Mouse (Mus musculus) midbrain, embryonic 14.5 days (tissue): ENCODE measurements at regions not wholly inside any gene's neighbourhood (a gene's known extent, or its start where the extent isn't known, plus 50 kb on each side); places are given as distances from the start of the nearest gene placed in this dataset.

Source experiments
- ATAC-seq: fragments of 200-750 bp; cut with Nextera tagmentation; 2 replicates; pipeline ENCODE4 v1.8.0; 2017; ENCODE audit warnings: moderate number of reproducible peaks, moderate library complexity; ENCODE audit not compliant: low FRiP score, low TSS enrichment
- DNase-seq: peaks from one replicate; pipeline ENCODE4 v3.0.0-alpha.2; 2015
- H3K27ac ChIP-seq: fragments of 300-500 bp; sonication (generic); replicated peaks from 2 replicates; pipeline ENCODE4 v1.5.1; 2014; ENCODE audit warnings: mild to moderate bottlenecking, low read depth, low read length, moderate library complexity
- H3K27me3 ChIP-seq: fragments of 300-500 bp; sonication (generic); 2 replicates; pipeline ENCODE4 v1.6.1; 2014; ENCODE audit warnings: low read length, control low read depth, mixed read lengths; ENCODE audit not compliant: control insufficient read depth, insufficient read depth
- H3K36me3 ChIP-seq: fragments of 300-500 bp; sonication (generic); 2 replicates; pipeline ENCODE4 v1.6.1; 2014; ENCODE audit warnings: low read length, control low read depth; ENCODE audit not compliant: control insufficient read depth, insufficient read depth
- H3K4me1 ChIP-seq: fragments of 300-500 bp; sonication (generic); 2 replicates; pipeline ENCODE4 v1.6.1; 2014; ENCODE audit warnings: mild to moderate bottlenecking, antibody characterized with exemption, low read length, control low read depth; ENCODE audit not compliant: control insufficient read depth, insufficient read depth
- H3K4me2 ChIP-seq: fragments of 300-500 bp; sonication (generic); 2 replicates; pipeline ENCODE4 v1.6.1; 2014; ENCODE audit warnings: mild to moderate bottlenecking, low read length, moderate library complexity
- H3K4me3 ChIP-seq: fragments of 300-500 bp; sonication (generic); replicated peaks from 2 replicates; pipeline ENCODE4 v1.5.1; 2014; ENCODE audit warnings: low read depth, low read length
- H3K9ac ChIP-seq: fragments of 300-500 bp; sonication (generic); replicated peaks from 2 replicates; pipeline ENCODE4 v1.6.1; 2014; ENCODE audit warnings: mild to moderate bottlenecking, low read length, moderate library complexity
- H3K9me3 ChIP-seq: fragments of 300-500 bp; sonication (generic); 2 replicates; pipeline ENCODE4 v1.6.1; 2016; ENCODE audit warnings: low read length, control low read depth, mixed read lengths; ENCODE audit not compliant: control insufficient read depth
- WGBS: fragments of 180-500 bp; shearing (Covaris S2); extraction: QIAGEN DNeasy Blood & Tissue Kit; methylation state at CpG from one replicate; pipeline ENCODE4 v1.1.7; 2014; 5-methylcytosine and 5-hydroxymethylcytosine counted together

DNA sequence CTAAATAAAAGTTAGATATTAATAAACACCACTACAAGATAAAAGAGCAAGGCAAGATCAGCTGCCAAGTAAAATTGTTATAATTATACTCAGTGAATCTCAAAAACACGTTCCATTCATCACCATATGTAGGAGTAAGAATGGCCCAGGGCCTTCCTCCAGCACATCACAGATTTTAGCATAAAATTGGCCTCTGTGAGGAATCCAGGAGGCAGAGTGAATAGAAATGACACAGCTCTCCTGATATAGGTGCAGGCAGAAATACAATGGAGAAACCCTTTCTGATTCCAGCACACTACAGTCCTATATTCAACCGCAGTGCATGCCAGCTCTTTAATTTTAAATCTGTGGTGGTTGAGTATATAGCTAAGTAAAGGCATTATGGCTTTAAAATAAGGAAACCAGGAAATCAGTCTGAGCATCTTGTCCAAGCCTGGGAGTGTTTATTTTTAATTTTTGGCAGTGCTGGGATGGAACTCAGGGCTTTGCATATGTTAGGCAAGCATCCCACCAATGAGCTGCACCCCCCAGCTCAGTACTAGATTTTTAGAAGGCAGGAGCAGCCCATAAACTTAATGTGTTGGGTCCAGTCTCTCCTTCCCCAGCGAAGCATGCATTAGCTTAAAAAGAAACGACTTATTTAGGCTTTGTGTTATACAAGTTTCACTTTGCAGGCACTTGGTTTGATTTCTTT lies 158.3 kb upstream of the Ptprz1 start:
- no peak overlapping the region for H3K4me3 ChIP-seq
- ATAC-seq, result no peak
- peak overlapping the region; percentile 52 for H3K27ac ChIP-seq
- no peak for DNase-seq
- peaks cover 19% of the 10 kb centered on the region for H3K4me1 ChIP-seq
- no peaks in the 10 kb centered on the region for H3K27me3 ChIP-seq
- no peaks in the 10 kb centered on the region for H3K36me3 ChIP-seq
- no peaks in the 10 kb centered on the region for H3K9me3 ChIP-seq
- no peak overlapping the region for H3K4me2 ChIP-seq
- 84% methylated on average over 4 of the region's 4 CpGs for WGBS
- no peak overlapping the region for H3K9ac ChIP-seq

DNA sequence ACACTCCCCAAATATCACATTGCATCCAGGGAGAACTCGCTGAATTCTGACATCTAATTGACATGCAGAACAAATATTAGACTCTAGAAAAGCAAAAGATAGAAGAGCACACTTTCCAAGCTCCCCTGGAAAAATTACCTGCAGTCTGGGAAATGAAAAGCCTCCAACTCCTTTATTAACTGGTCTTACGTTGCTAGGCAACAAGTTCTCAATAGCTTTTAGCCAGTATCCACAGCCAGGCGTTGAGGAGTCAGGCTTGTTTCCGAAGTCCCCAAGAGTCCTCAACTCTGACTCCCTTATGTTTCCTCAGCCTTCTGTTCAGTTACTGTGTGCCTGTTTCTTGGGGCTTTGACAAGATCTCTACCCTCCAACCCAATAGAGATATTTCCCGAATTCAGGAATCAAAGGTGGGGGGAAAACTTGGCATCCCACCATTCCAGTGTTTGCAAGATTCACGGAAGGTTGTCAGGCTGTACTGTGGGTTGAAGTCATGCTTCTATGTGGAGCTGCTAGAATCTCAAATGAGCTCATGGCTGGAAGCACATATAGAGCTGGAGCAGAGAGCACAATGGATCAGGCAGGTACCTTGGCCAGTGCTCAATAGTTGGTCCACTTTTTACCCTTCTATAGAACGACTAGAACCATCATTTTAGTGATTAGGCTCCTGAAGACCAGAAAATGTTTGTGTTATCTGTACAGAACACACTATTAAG lies 159.0 kb upstream of the Ptprz1 start:
- no peaks in the 10 kb centered on the region for H3K27me3 ChIP-seq
- H3K27ac ChIP-seq, result peak overlapping the region; percentile 52
- ATAC-seq, result no peak; the same call in 1 of the 2 replicates
- DNase-seq, result peak; percentile 79
- no peak overlapping the region for H3K9ac ChIP-seq
- no peak overlapping the region for H3K4me3 ChIP-seq
- H3K9me3 ChIP-seq, result no peaks in the 10 kb centered on the region
- H3K4me2 ChIP-seq, result peak overlapping the region; percentile 17
- H3K36me3 ChIP-seq, result no peaks in the 10 kb centered on the region
- H3K4me1 ChIP-seq, result peaks cover 19% of the 10 kb centered on the region
- WGBS, result 39% methylated on average over 7 of the region's 7 CpGs

DNA sequence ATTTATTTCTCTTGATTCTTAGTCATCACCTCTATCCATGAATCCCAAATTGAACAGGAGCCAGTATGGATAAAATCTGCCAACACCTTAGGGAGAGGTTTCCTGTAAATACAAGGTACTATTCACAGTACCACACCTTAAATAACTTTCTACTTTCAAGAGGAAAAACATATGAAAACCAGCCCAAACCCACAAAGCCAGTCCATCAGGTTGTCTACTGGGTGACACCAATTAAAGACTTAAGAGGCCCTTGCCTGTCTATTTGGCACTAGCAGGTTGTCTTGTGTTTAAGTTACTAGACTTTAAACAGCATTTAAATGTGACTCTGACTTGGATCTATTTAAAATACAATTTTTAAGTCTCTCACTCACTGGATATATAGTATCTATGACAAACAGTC lies 177.1 kb upstream of the Ptprz1 start:
- ATAC-seq (no peak), DNase-seq (no peak)
- no peaks in the 10 kb centered on the region for H3K36me3 ChIP-seq
- H3K4me1 ChIP-seq, result no peaks in the 10 kb centered on the region
- H3K4me2 ChIP-seq, result no peak overlapping the region
- no peak overlapping the region for H3K9ac ChIP-seq
- no peak overlapping the region for H3K27ac ChIP-seq
- no peaks in the 10 kb centered on the region for H3K9me3 ChIP-seq
- no peak overlapping the region for H3K4me3 ChIP-seq
- H3K27me3 ChIP-seq, result no peaks in the 10 kb centered on the region

DNA sequence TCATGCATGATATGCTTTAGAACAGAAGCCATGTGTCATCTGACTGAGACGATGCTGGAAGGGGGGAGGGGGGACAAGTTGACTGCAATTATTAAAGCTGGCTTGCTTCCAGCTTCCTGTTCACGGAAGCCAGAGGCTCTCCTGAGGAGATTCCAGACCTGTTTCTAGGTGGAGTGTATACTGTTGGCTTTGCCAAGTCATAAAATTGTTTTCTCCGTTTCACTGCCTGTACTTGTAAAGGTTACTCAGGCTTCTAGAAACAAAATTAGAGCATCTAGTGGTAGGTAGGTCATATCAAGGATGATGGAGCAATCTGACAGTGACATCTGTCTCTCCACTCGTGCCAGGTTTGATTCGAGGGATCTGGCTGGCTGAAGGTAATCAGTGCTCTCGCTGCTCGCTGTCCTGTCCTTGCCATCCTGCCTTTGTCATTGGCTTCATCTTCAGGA lies 186.6 kb upstream of the Ptprz1 start:
- H3K9ac ChIP-seq, result no peak overlapping the region
- H3K4me1 ChIP-seq, result no peaks in the 10 kb centered on the region
- ATAC-seq (no peak; the same call in none of the 2 replicates), DNase-seq (peak; percentile 74)
- H3K27ac ChIP-seq, result no peak overlapping the region
- H3K9me3 ChIP-seq, result no peaks in the 10 kb centered on the region
- WGBS, result 67% methylated on average over 7 of the region's 7 CpGs
- no peak overlapping the region for H3K4me2 ChIP-seq
- H3K36me3 ChIP-seq, result no peaks in the 10 kb centered on the region
- H3K27me3 ChIP-seq, result no peaks in the 10 kb centered on the region
- no peak overlapping the region for H3K4me3 ChIP-seq

DNA sequence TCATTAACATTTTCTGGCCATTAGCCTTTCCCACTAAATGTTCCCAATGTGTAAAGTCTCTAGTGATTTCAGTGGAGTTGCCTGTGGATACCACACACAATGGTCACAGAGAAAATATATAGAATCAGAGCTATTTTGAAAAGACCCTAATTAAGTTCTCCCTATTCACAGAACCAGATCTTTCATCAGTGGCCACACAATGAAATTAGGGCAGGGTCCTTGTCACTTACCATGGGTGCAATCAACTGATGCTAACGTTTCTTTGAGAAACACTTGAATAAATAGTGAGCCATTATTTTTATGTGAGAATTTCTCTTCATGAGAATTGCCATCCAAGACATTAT lies 200.7 kb upstream of the Ptprz1 start:
- Histone ChIP-seq H3K9me3 (no peaks in the 10 kb centered on the region), H3K4me1 (no peaks in the 10 kb centered on the region), H3K27ac (no peak overlapping the region), H3K4me3 (no peak overlapping the region), H3K4me2 (no peak overlapping the region), H3K27me3 (no peaks in the 10 kb centered on the region), H3K9ac (no peak overlapping the region), H3K36me3 (no peaks in the 10 kb centered on the region)
- no peak for DNase-seq
- ATAC-seq, result no peak
- 55% methylated on average over 1 of the region's 1 CpGs for WGBS

DNA sequence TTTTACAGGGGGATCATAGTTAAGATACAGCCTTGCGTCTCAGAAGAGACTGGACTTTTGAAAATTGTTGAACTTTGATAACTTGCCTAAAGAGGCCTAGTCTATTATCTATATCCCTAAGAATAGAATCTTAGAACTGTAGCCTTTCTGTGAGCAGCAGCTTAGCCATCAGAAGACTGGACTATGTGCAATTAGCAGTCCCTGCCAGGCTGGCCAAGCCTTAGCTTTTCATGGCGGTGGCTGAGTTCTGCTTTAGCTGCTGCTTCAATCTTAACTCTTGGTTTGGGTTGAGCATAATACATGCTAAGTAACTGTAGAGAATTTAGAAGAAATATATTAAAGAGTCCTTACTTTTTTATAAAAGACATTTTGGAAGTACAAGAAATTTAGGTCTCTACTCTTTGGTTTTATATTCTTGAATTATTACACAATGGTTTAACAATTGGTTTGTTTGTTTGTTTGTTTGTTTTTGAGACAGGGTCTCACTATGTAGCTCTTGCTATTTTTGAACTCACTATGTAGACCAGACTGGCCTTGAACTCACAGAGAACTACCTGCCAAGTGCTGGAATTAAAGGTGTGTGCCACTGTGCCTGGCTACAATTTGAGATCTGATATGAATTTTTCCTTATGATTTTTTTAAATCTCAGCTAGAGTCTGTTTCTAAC lies 201.2 kb upstream of the Ptprz1 start:
- Histone ChIP-seq H3K9me3 (no peaks in the 10 kb centered on the region), H3K9ac (no peak overlapping the region), H3K4me2 (no peak overlapping the region), H3K36me3 (no peaks in the 10 kb centered on the region), H3K4me3 (no peak overlapping the region), H3K27ac (no peak overlapping the region), H3K4me1 (no peaks in the 10 kb centered on the region), H3K27me3 (no peaks in the 10 kb centered on the region)
- ATAC-seq (no peak), DNase-seq (no peak)
- 88% methylated on average over 2 of the region's 2 CpGs for WGBS

DNA sequence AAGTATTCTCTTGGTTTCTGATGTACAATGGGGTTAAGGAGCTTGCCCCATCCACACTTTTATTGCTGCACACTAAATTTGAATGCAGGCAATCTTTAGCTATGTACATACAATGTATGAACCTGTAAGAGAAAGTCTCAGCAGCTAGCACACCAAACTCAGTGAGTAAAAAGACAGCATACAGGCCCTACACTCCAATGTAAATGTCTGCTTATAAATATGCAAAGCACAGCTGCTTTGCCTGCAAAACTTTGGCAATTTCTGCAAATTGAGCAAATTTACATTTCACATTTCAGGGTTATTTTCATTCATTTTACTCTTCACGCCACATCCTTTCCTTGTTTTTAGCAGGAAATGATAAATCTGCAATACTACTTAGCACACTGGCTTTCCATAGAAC lies 203.8 kb upstream of the Ptprz1 start:
- Histone ChIP-seq H3K4me3 (no peak overlapping the region), H3K27ac (no peak overlapping the region), H3K36me3 (no peaks in the 10 kb centered on the region), H3K4me2 (no peak overlapping the region), H3K27me3 (no peaks in the 10 kb centered on the region), H3K4me1 (no peaks in the 10 kb centered on the region), H3K9ac (no peak overlapping the region), H3K9me3 (no peaks in the 10 kb centered on the region)
- DNase-seq, result no peak
- no peak for ATAC-seq
- WGBS, result 83% methylated on average over 1 of the region's 1 CpGs

DNA sequence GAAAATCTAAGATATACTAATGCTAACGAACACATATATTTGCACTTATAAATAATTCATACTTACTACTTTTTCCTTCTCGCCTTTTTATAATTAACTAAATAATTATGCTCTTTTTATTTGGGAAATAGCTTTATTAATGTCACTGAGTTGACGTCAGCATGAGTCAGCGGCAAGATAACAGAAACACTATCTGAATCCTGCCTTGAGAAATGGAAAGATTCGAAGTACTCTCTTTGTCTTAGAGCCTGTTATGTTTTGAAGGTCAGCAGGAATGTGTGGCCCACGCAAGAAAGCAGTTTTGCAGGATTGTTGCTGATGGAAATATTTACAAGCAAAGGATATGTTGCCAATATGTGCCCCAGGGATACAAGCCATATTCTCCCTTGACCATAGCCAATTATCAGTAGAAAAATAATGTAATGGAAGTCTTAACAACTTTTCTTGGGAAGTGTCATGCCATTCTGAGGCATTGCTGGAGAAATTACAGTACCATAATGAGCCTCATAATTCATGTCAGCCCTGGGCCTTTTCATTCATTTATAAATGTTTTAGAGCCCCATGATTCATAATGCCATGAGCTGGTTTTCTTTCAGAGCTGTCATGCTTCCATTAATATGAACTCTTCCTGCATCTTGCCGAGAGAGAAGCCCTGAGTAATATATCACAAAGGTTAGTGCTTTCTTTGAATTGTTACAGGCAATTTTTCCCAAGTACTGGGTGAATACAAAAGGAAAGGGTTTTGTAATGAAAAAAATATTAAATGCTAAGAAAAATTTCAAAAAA lies 206.9 kb upstream of the Ptprz1 start:
- no peaks in the 10 kb centered on the region for H3K27me3 ChIP-seq
- 78% methylated on average over 7 of the region's 7 CpGs for WGBS
- no peaks in the 10 kb centered on the region for H3K9me3 ChIP-seq
- H3K27ac ChIP-seq, result no peak overlapping the region
- no peak for DNase-seq
- ATAC-seq, result no peak
- no peaks in the 10 kb centered on the region for H3K4me1 ChIP-seq
- no peaks in the 10 kb centered on the region for H3K36me3 ChIP-seq
- H3K9ac ChIP-seq, result no peak overlapping the region
- H3K4me2 ChIP-seq, result no peak overlapping the region
- H3K4me3 ChIP-seq, result no peak overlapping the region
